Mouse (Mus musculus): ENCODE measurements around the gene Psenen. TPM values are rescaled to one million over a fixed set of nuclear protein-coding genes. Genes with fewer than 3 reads are reported as not detected.

The Psenen gene
- total RNA-seq, 1 experiment, result 65.3 TPM

- in situ Hi-C loops (cut with MboI; ENCODE audit: low sequenced_read_pairs in 2 of 2, unreplicated experiment in 2 of 2), result no loop called here
- Histone ChIP-seq H3K27ac (ENCODE audit: insufficient read depth, low read depth, low read length, poor library complexity, severe bottlenecking) (no peak overlapping the region), H3K4me3 (ENCODE audit: insufficient read depth in 1 of 2, low read depth in 1 of 2, low read length in 2 of 2, poor library complexity in 1 of 2, severe bottlenecking in 1 of 2) (no peak overlapping the region), H3K4me1 (ENCODE audit: control insufficient read depth in 2 of 2, insufficient read depth in 2 of 2, low read length in 2 of 2, poor library complexity in 1 of 2) (peaks cover 0 to 12% of the 10 kb centered on the region in 2 experiments; a peak in 2 of 4 replicates), H3K9me3 (ENCODE audit: control insufficient read depth, insufficient read depth, low read depth, low read length) (no peaks in the 10 kb centered on the region), H3K9ac (ENCODE audit: insufficient read depth, low read depth, low read length, poor library complexity, severe bottlenecking) (no peak overlapping the region), H3K36me3 (ENCODE audit: control insufficient read depth, insufficient read depth, low read length, poor library complexity, severe bottlenecking) (no peaks in the 10 kb centered on the region)
- no peak for TF ChIP-seq ZC3H11A (IDR thresholded peaks at IDR 0.05; ENCODE audit: borderline replicate concordance, low read depth, low read length)
- DNase-seq (ENCODE audit: low read depth, low spot score), result no peak
Observed at GRCm38 (mm10) chr7:30531291-30531815, 32.1 kb downstream of the Psenen start.

DNA sequence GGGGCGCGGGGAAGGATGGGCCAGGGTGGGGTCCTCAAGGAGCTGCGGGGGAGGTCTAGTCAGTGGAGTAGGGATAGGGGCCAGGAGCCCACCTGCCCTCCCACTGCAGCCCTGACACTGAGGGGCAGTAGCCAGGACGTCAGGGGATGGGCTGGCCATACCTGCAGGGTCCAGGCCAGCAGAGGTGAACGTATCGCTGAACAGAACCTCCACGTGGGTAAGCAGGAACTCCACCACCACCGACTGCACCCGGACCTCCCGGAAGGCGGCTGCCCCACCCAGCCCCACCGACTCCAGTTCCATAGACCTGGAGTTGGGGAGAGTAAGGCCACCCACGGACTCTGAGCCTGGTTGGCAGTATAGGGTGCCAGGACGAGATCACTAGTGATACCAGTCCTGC is 36.4 kb downstream of the Psenen start:
- TF ChIP-seq HCFC1 (IDR thresholded peaks at IDR 0.05; ENCODE audit: borderline replicate concordance, insufficient read depth, low read length), result no peak
- TF ChIP-seq MAFK (IDR thresholded peaks at IDR 0.05; ENCODE audit: insufficient read depth, low read depth, low read length), result no peak
- TF ChIP-seq ZNF384 (IDR thresholded peaks at IDR 0.05; ENCODE audit: low read depth, low read length), result no peak
- TF ChIP-seq ZC3H11A (IDR thresholded peaks at IDR 0.05; ENCODE audit: borderline replicate concordance, low read depth, low read length), result no peak
- TF ChIP-seq CHD2 (IDR thresholded peaks at IDR 0.05; ENCODE audit: low read depth, low read length), result no peak
- in situ Hi-C loops (cut with MboI; ENCODE audit: low sequenced_read_pairs in 2 of 2, unreplicated experiment in 2 of 2), result no loop called here
- no peak for DNase-seq (ENCODE audit: low read depth, low spot score)
- H3K9ac ChIP-seq (ENCODE audit: insufficient read depth, low read depth, low read length, poor library complexity, severe bottlenecking), result 0 out of 2 replicates have a peak overlapping the region, but pooled peaks have one; percentile 7
- H3K4me3 ChIP-seq (ENCODE audit: insufficient read depth in 1 of 2, low read depth in 1 of 2, low read length in 2 of 2, poor library complexity in 1 of 2, severe bottlenecking in 1 of 2), result no peak overlapping the region
- H3K36me3 ChIP-seq (ENCODE audit: control insufficient read depth, insufficient read depth, low read length, poor library complexity, severe bottlenecking), result no peaks in the 10 kb centered on the region
- no peaks in the 10 kb centered on the region for H3K9me3 ChIP-seq (ENCODE audit: control insufficient read depth, insufficient read depth, low read depth, low read length)
- no peak overlapping the region for H3K27ac ChIP-seq (ENCODE audit: insufficient read depth, low read depth, low read length, poor library complexity, severe bottlenecking)
- peaks cover 1 to 12% of the 10 kb centered on the region in 2 experiments; a peak in 2 of 4 replicates for H3K4me1 ChIP-seq (ENCODE audit: control insufficient read depth in 2 of 2, insufficient read depth in 2 of 2, low read length in 2 of 2, poor library complexity in 1 of 2)

- TF ChIP-seq ZC3H11A (IDR thresholded peaks at IDR 0.05; ENCODE audit: borderline replicate concordance, low read depth, low read length) (no peak), CHD2 (IDR thresholded peaks at IDR 0.05; ENCODE audit: low read depth, low read length) (no peak), HCFC1 (IDR thresholded peaks at IDR 0.05; ENCODE audit: borderline replicate concordance, insufficient read depth, low read length) (no peak), MAFK (IDR thresholded peaks at IDR 0.05; ENCODE audit: insufficient read depth, low read depth, low read length) (no peak), ZNF384 (IDR thresholded peaks at IDR 0.05; ENCODE audit: low read depth, low read length) (no peak)
- no peaks in the 10 kb centered on the region for H3K36me3 ChIP-seq (ENCODE audit: control insufficient read depth, insufficient read depth, low read length, poor library complexity, severe bottlenecking)
- H3K4me3 ChIP-seq (ENCODE audit: insufficient read depth in 1 of 2, low read depth in 1 of 2, low read length in 2 of 2, poor library complexity in 1 of 2, severe bottlenecking in 1 of 2), result peak overlapping the region; percentile 35 to 52; a peak in 1 of 4 replicates
- in situ Hi-C loops (cut with MboI; ENCODE audit: low sequenced_read_pairs in 2 of 2, unreplicated experiment in 2 of 2), result no loop called here
- H3K9ac ChIP-seq (ENCODE audit: insufficient read depth, low read depth, low read length, poor library complexity, severe bottlenecking), result 0 out of 2 replicates have a peak overlapping the region, but pooled peaks have one; percentile 7
- H3K9me3 ChIP-seq (ENCODE audit: control insufficient read depth, insufficient read depth, low read depth, low read length), result no peaks in the 10 kb centered on the region
- peaks cover 1 to 12% of the 10 kb centered on the region in 2 experiments; a peak in 2 of 4 replicates for H3K4me1 ChIP-seq (ENCODE audit: control insufficient read depth in 2 of 2, insufficient read depth in 2 of 2, low read length in 2 of 2, poor library complexity in 1 of 2)
- no peak overlapping the region for H3K27ac ChIP-seq (ENCODE audit: insufficient read depth, low read depth, low read length, poor library complexity, severe bottlenecking)
- no peak for DNase-seq (ENCODE audit: low read depth, low spot score)
Observed at GRCm38 (mm10) chr7:30526399-30526798, 37.0 kb downstream of the Psenen start.

GRCm38 (mm10) chr7:30525954-30526353 is 37.5 kb downstream of the Psenen start:
- TF ChIP-seq MAFK (IDR thresholded peaks at IDR 0.05; ENCODE audit: insufficient read depth, low read depth, low read length) (no peak), ZC3H11A (IDR thresholded peaks at IDR 0.05; ENCODE audit: borderline replicate concordance, low read depth, low read length) (no peak), CHD2 (IDR thresholded peaks at IDR 0.05; ENCODE audit: low read depth, low read length) (no peak), ZNF384 (IDR thresholded peaks at IDR 0.05; ENCODE audit: low read depth, low read length) (no peak), HCFC1 (IDR thresholded peaks at IDR 0.05; ENCODE audit: borderline replicate concordance, insufficient read depth, low read length) (no peak)
- peaks cover 1 to 12% of the 10 kb centered on the region in 2 experiments; a peak in 2 of 4 replicates for H3K4me1 ChIP-seq (ENCODE audit: control insufficient read depth in 2 of 2, insufficient read depth in 2 of 2, low read length in 2 of 2, poor library complexity in 1 of 2)
- in situ Hi-C loops (cut with MboI; ENCODE audit: low sequenced_read_pairs in 2 of 2, unreplicated experiment in 2 of 2), result no loop called here
- H3K9ac ChIP-seq (ENCODE audit: insufficient read depth, low read depth, low read length, poor library complexity, severe bottlenecking), result no peak overlapping the region
- H3K36me3 ChIP-seq (ENCODE audit: control insufficient read depth, insufficient read depth, low read length, poor library complexity, severe bottlenecking), result no peaks in the 10 kb centered on the region
- no peaks in the 10 kb centered on the region for H3K9me3 ChIP-seq (ENCODE audit: control insufficient read depth, insufficient read depth, low read depth, low read length)
- peak overlapping the region; percentile 35 to 52; a peak in 1 of 4 replicates for H3K4me3 ChIP-seq (ENCODE audit: insufficient read depth in 1 of 2, low read depth in 1 of 2, low read length in 2 of 2, poor library complexity in 1 of 2, severe bottlenecking in 1 of 2)
- no peak overlapping the region for H3K27ac ChIP-seq (ENCODE audit: insufficient read depth, low read depth, low read length, poor library complexity, severe bottlenecking)
- DNase-seq (ENCODE audit: low read depth, low spot score), result no peak

DNA sequence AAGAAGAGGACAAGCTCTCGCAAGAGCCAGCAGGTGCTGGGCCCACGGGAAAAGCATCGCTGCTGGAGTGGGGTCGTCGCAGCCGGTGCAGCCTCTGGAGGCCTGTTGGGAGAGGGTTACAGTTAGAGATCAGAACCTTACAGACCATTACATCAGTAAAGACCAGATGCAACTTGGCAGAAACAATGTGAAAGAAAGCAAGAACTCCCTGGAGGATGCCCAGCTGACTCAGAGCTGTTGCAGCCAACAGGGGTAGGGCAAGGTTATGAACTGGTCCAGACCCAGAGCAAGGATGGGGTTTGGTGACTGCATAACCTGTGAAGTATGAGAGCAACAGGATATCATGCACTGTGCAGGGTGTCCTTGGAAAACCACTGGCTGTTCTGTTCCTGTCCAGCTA is 38.9 kb downstream of the Psenen start:
- Histone ChIP-seq H3K4me1 (ENCODE audit: control insufficient read depth in 2 of 2, insufficient read depth in 2 of 2, low read length in 2 of 2, poor library complexity in 1 of 2) (peaks cover 1 to 12% of the 10 kb centered on the region in 2 experiments; a peak in 2 of 4 replicates), H3K27ac (ENCODE audit: insufficient read depth, low read depth, low read length, poor library complexity, severe bottlenecking) (no peak overlapping the region), H3K4me3 (ENCODE audit: insufficient read depth in 1 of 2, low read depth in 1 of 2, low read length in 2 of 2, poor library complexity in 1 of 2, severe bottlenecking in 1 of 2) (no peak overlapping the region), H3K9ac (ENCODE audit: insufficient read depth, low read depth, low read length, poor library complexity, severe bottlenecking) (no peak overlapping the region), H3K36me3 (ENCODE audit: control insufficient read depth, insufficient read depth, low read length, poor library complexity, severe bottlenecking) (no peaks in the 10 kb centered on the region), H3K9me3 (ENCODE audit: control insufficient read depth, insufficient read depth, low read depth, low read length) (no peaks in the 10 kb centered on the region)
- in situ Hi-C loops (cut with MboI; ENCODE audit: low sequenced_read_pairs in 2 of 2, unreplicated experiment in 2 of 2), result no loop called here
- TF ChIP-seq MAFK (IDR thresholded peaks at IDR 0.05; ENCODE audit: insufficient read depth, low read depth, low read length) (no peak), HCFC1 (IDR thresholded peaks at IDR 0.05; ENCODE audit: borderline replicate concordance, insufficient read depth, low read length) (no peak), ZNF384 (IDR thresholded peaks at IDR 0.05; ENCODE audit: low read depth, low read length) (no peak), ZC3H11A (IDR thresholded peaks at IDR 0.05; ENCODE audit: borderline replicate concordance, low read depth, low read length) (no peak), CHD2 (IDR thresholded peaks at IDR 0.05; ENCODE audit: low read depth, low read length) (no peak)
- no peak for DNase-seq (ENCODE audit: low read depth, low spot score)

All from ES-E14 (cell line).